Mouse (Mus musculus) lung, embryonic 16.5 days (tissue): ENCODE measurements at regions not wholly inside any gene's neighbourhood (a gene's known extent, or its start where the extent isn't known, plus 50 kb on each side); places are given as distances from the start of the nearest gene placed in this dataset.

Experiments used
- ATAC-seq: fragments of 200-750 bp; cut with Nextera tagmentation; 2 replicates; pipeline ENCODE4 v1.8.0; 2017; ENCODE audit warnings: low read depth, mild to moderate bottlenecking, moderate library complexity
- H3K27ac ChIP-seq: fragments of 300-500 bp; sonication (generic); 2 replicates; pipeline ENCODE4 v1.5.1; 2014; ENCODE audit warnings: mild to moderate bottlenecking, control low read depth, low read length
- H3K27me3 ChIP-seq: fragments of 300-500 bp; sonication (generic); 2 replicates; pipeline ENCODE4 v1.6.1; 2014; ENCODE audit warnings: low read depth, low read length, mixed read lengths; ENCODE audit not compliant: control insufficient read depth, insufficient read depth
- H3K36me3 ChIP-seq: fragments of 300-500 bp; sonication (generic); 2 replicates; pipeline ENCODE4 v1.6.1; 2014; ENCODE audit warnings: low read length; ENCODE audit not compliant: control insufficient read depth, insufficient read depth
- H3K4me1 ChIP-seq: fragments of 300-500 bp; sonication (generic); replicated peaks from 2 replicates; pipeline ENCODE4 v1.6.1; 2014; ENCODE audit warnings: low read length, mixed read lengths; ENCODE audit not compliant: control insufficient read depth, insufficient read depth
- H3K4me2 ChIP-seq: fragments of 300-500 bp; sonication (generic); 2 replicates; pipeline ENCODE4 v1.6.1; 2014; ENCODE audit warnings: low read depth, low read length, control low read depth
- H3K4me3 ChIP-seq: fragments of 300-500 bp; sonication (generic); 2 replicates; pipeline ENCODE4 v1.5.1; 2014; ENCODE audit warnings: mild to moderate bottlenecking, low read length, control low read depth
- H3K9ac ChIP-seq: fragments of 300-500 bp; sonication (generic); 2 replicates; pipeline ENCODE4 v1.6.1; 2014; ENCODE audit warnings: low read length, control low read depth
- H3K9me3 ChIP-seq: fragments of 300-500 bp; sonication (generic); 2 replicates; pipeline ENCODE4 v1.6.1; 2016; ENCODE audit warnings: low read length; ENCODE audit not compliant: control insufficient read depth
- WGBS: fragments of 180-500 bp; shearing (Covaris S2); extraction: QIAGEN DNeasy Blood & Tissue Kit; methylation state at CpG from one replicate; pipeline ENCODE4 v1.1.7; 2014; 5-methylcytosine and 5-hydroxymethylcytosine counted together

DNA sequence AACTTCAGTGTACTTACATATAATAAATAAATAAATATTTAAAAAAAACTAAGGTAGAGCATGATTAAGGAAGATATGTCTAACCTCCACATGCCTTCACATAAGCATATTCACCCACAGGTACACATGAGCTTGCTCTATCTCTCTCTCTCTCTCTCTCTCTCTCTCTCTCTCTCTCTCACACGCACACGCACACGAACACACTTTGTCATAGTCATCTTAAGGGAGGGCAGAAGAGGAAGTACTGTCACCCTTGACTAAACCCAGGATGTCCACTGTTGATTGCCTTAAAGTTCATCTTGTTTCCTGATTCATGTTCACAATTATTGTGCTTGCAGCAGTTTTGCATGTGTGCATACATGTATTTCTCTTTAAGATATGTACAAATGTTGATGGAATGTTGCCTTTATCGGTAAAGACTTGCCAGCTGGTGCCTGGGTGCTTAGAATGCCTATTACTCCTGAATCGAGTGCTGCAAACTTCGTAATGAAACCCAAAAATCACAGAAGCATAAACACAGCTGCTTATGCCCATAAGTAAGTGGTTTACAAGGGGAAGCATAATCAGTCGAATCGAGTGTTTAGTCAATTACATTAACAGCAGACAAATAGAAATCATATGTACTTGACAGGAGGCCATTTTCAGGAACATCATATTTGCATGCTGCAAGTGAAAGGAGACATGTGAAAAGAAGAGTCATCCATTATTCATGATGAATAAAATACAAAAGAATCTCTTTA, 84.3 kb downstream of the Tmem168 start:
- no peak for ATAC-seq
- WGBS: 77% methylated on average over 8 of the region's 8 CpGs
- no peak overlapping the region for H3K4me3 ChIP-seq
- H3K27ac ChIP-seq: no peak overlapping the region
- H3K9me3 ChIP-seq: no peaks in the 10 kb centered on the region
- H3K27me3 ChIP-seq: no peaks in the 10 kb centered on the region
- no peak overlapping the region for H3K4me2 ChIP-seq
- no peaks in the 10 kb centered on the region for H3K4me1 ChIP-seq
- H3K36me3 ChIP-seq: no peaks in the 10 kb centered on the region
- H3K9ac ChIP-seq: no peak overlapping the region

- H3K4me3 ChIP-seq: no peak overlapping the region
- H3K4me2 ChIP-seq: no peak overlapping the region
- no peak overlapping the region for H3K9ac ChIP-seq
- H3K27ac ChIP-seq: no peak overlapping the region
- H3K9me3 ChIP-seq: no peaks in the 10 kb centered on the region
- 62% methylated on average over 3 of the region's 3 CpGs for WGBS
- H3K36me3 ChIP-seq: no peaks in the 10 kb centered on the region
- H3K4me1 ChIP-seq: no peaks in the 10 kb centered on the region
- ATAC-seq: no peak
- H3K27me3 ChIP-seq: no peaks in the 10 kb centered on the region
Observed at GRCm38 (mm10) chr6:13514126-13514525, 93.8 kb downstream of the Tmem168 start.

DNA sequence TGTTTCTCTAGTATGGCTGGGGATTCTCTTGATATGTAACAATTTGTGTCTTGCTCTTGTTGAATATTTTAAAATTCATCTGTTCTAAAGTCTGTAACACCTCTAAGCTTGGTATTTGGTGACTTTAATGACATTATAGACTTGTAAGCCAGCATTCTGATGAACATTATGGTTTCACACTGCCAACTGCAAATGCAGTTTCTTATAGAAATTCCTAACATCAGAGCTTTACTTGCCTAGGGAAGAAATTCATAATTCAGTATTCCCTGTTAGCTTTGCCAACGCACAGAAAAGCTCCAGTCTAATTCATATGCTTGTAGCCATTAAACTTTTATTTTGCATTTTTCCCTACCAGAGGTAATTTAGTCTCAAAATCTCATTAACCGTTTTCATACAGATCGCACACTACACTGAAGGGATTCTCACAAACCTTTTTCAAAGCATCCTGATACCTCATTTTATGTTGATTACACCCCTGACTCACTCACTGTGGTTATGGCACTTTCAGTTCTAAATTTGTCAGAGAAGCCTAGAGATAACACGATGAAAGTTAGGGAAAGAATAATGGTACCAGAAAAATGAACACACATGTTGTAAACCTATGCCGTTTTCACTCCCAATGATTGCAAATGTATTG, 131.3 kb downstream of the Tmem168 start:
- no peak overlapping the region for H3K4me2 ChIP-seq
- no peaks in the 10 kb centered on the region for H3K4me1 ChIP-seq
- no peaks in the 10 kb centered on the region for H3K9me3 ChIP-seq
- WGBS: 85% methylated on average over 5 of the region's 5 CpGs
- H3K27me3 ChIP-seq: no peaks in the 10 kb centered on the region
- H3K9ac ChIP-seq: no peak overlapping the region
- no peaks in the 10 kb centered on the region for H3K36me3 ChIP-seq
- no peak overlapping the region for H3K4me3 ChIP-seq
- H3K27ac ChIP-seq: no peak overlapping the region
- no peak for ATAC-seq

DNA sequence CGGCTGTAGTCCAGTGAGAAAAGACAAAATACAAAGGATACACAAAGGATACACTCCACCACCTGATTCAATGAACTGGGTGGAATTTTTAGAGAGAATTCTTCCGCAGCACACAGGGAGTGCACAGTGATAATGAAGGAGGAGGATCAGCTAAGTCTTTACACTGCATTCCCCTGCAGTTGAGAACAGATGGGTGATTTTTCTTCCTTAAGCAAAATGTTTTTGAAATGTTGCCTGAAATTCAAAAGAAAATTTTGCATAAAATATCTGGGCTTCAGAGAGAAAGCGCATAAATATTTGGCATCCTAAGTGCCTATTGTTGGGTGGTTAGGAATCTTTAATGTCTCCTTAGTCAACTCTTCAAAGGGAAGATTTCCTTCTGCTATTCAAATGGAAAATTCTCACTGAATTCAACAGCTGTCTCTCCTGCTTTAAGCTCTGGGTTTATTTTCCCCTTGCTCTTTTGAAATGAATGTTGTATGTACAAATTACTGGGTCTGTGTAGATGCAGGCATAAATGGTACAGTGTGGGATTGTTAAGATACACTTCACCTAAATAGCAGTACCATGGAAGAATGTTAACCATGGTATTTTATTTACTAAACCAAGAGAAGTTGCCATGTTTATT, 158.6 kb downstream of the Tmem168 start:
- H3K4me1 ChIP-seq: no peaks in the 10 kb centered on the region
- no peak overlapping the region for H3K4me2 ChIP-seq
- H3K9me3 ChIP-seq: no peaks in the 10 kb centered on the region
- H3K27me3 ChIP-seq: no peaks in the 10 kb centered on the region
- no peaks in the 10 kb centered on the region for H3K36me3 ChIP-seq
- H3K27ac ChIP-seq: no peak overlapping the region
- no peak overlapping the region for H3K9ac ChIP-seq
- no peak for ATAC-seq
- H3K4me3 ChIP-seq: no peak overlapping the region
- 72% methylated on average over 3 of the region's 3 CpGs for WGBS

GRCm38 (mm10) chr6:13413768-13414167, 189.0 kb upstream of the Vwde start:
- no peaks in the 10 kb centered on the region for H3K4me1 ChIP-seq
- H3K4me2 ChIP-seq: no peak overlapping the region
- no peak for ATAC-seq
- H3K36me3 ChIP-seq: no peaks in the 10 kb centered on the region
- no peak overlapping the region for H3K27ac ChIP-seq
- H3K9me3 ChIP-seq: no peaks in the 10 kb centered on the region
- H3K9ac ChIP-seq: no peak overlapping the region
- H3K4me3 ChIP-seq: no peak overlapping the region
- H3K27me3 ChIP-seq: no peaks in the 10 kb centered on the region

GRCm38 (mm10) chr6:13413092-13413491, 188.3 kb upstream of the Vwde start:
- no peaks in the 10 kb centered on the region for H3K27me3 ChIP-seq
- ATAC-seq: peak; percentile 59; the same call in 1 of the 2 replicates

GRCm38 (mm10) chr6:13384469-13384868, 159.7 kb upstream of the Vwde start:
- WGBS: 92% methylated on average over 1 of the region's 1 CpGs

More at GRCm38 (mm10) chr6:13413092-13413491, 188.3 kb upstream of the Vwde start:
- Histone ChIP-seq H3K27ac (no peak overlapping the region), H3K9me3 (no peaks in the 10 kb centered on the region), H3K36me3 (no peaks in the 10 kb centered on the region), H3K9ac (no peak overlapping the region), H3K4me3 (no peak overlapping the region), H3K4me1 (no peaks in the 10 kb centered on the region), H3K4me2 (no peak overlapping the region)
- WGBS: 62% methylated on average over 3 of the region's 3 CpGs

GRCm38 (mm10) chr6:13383211-13383610, 158.4 kb upstream of the Vwde start:
- ATAC-seq: no peak

More at GRCm38 (mm10) chr6:13384469-13384868, 159.7 kb upstream of the Vwde start:
- Histone ChIP-seq H3K4me1 (no peaks in the 10 kb centered on the region), H3K27ac (no peak overlapping the region), H3K27me3 (no peaks in the 10 kb centered on the region), H3K36me3 (no peaks in the 10 kb centered on the region), H3K4me3 (no peak overlapping the region), H3K9me3 (no peaks in the 10 kb centered on the region; the same call in 1 of the 2 replicates), H3K4me2 (no peak overlapping the region), H3K9ac (no peak overlapping the region)
- no peak for ATAC-seq

GRCm38 (mm10) chr6:13380819-13381218, 156.1 kb upstream of the Vwde start:
- 40% methylated on average over 3 of the region's 3 CpGs for WGBS
- Histone ChIP-seq H3K9me3 (no peaks in the 10 kb centered on the region), H3K9ac (no peak overlapping the region), H3K4me3 (no peak overlapping the region), H3K4me2 (no peak overlapping the region), H3K27me3 (no peaks in the 10 kb centered on the region), H3K36me3 (no peaks in the 10 kb centered on the region), H3K4me1 (no peaks in the 10 kb centered on the region), H3K27ac (no peak overlapping the region)
- no peak for ATAC-seq

More at GRCm38 (mm10) chr6:13383211-13383610, 158.4 kb upstream of the Vwde start:
- H3K9me3 ChIP-seq: no peaks in the 10 kb centered on the region; the same call in 1 of the 2 replicates
- H3K4me2 ChIP-seq: no peak overlapping the region
- no peaks in the 10 kb centered on the region for H3K36me3 ChIP-seq
- H3K4me1 ChIP-seq: no peaks in the 10 kb centered on the region
- no peak overlapping the region for H3K27ac ChIP-seq
- 71% methylated on average over 2 of the region's 2 CpGs for WGBS
- no peaks in the 10 kb centered on the region for H3K27me3 ChIP-seq
- no peak overlapping the region for H3K4me3 ChIP-seq
- H3K9ac ChIP-seq: no peak overlapping the region
